Mouse (Mus musculus) layer of hippocampus, postnatal 36 days (tissue): ENCODE results near the gene Hist1h2bg. TPM values are rescaled to one million over a fixed set of nuclear protein-coding genes. Genes with fewer than 3 reads are reported as not detected.

ENCODE experiments used
- microRNA-seq, 2 experiments: library from miRNA; unstranded; fragments of <30 nt; microRNA quantifications; one replicate each; pipeline ENCODE4 v1.2.0; 2021
- total RNA-seq, 2 experiments: library from RNA; stranded (reverse); gene quantifications; 2 replicates each; pipeline ENCODE4 v1.2.3; 2021

The Hist1h2bg gene
- total RNA-seq, 2 experiments from 2014 or later: 74.7 to 86.4 TPM

Small RNA genes within 50 kb of the gene (microRNA-seq; reads per million reads assigned to microRNA genes)
- gene Gm44297 (0 reads per million in 2 experiments), gene Gm44359 (0 reads per million in 2 experiments), gene Gm44394 (0 reads per million in 2 experiments)

Other genes starting within 250 kb of the Hist1h2bg start
- 10 to 100 TPM; 37.7 to 38.8 TPM for gene Zfp322a, start 202.2 kb upstream of the Hist1h2bg start, total RNA-seq
- 1 to 10 TPM; 7.9 to 8.7 TPM for gene Abt1, start 147.5 kb upstream of the Hist1h2bg start, total RNA-seq
- gene Btn1a1, start 105.5 kb upstream of the Hist1h2bg start, total RNA-seq: not detected
- under 1 TPM; 0.51 to 0.80 TPM for gene Btn2a2, start 82.5 kb upstream of the Hist1h2bg start, total RNA-seq
- gene Hist1h4h, start 40.3 kb upstream of the Hist1h2bg start, total RNA-seq: 100 to 1,000 TPM; 363 to 377 TPM
- gene Hist1h2af, start 37.5 kb upstream of the Hist1h2bg start, total RNA-seq: 10 to 100 TPM; 12.2 to 14.4 TPM
- 1 to 10 TPM; 3.9 to 4.9 TPM for gene Hist1h3g, start 36.0 kb upstream of the Hist1h2bg start, total RNA-seq
- gene Hist1h2bh, start 28.0 kb upstream of the Hist1h2bg start, total RNA-seq: 1 to 10 TPM; 1.1 to 1.2 TPM
- 10 to 100 TPM; 16.2 to 17.4 TPM for gene Hist1h3f, start 27.3 kb upstream of the Hist1h2bg start, total RNA-seq
- gene Hist1h4f, start 19.7 kb upstream of the Hist1h2bg start, total RNA-seq: 100 to 1,000 TPM; 143 to 156 TPM
- gene Hist1h1d, start 18.1 kb upstream of the Hist1h2bg start, total RNA-seq: 1 to 10 TPM; 4.3 to 6.0 TPM
- gene Hist1h3e, start 9.0 kb upstream of the Hist1h2bg start, total RNA-seq: 10 to 100 TPM; 47.8 to 49.2 TPM
- 1 to 10 TPM; 5.6 to 6.4 TPM for gene Hist1h2ae, start 176 bp upstream of the Hist1h2bg start, total RNA-seq
- 10 to 100 TPM; 30.2 to 30.9 TPM for gene Hist1h2bf, start 2.8 kb downstream of the Hist1h2bg start, total RNA-seq
- 1 to 10 TPM; 5.2 to 9.9 TPM for gene Hist1h2ad, start 3.0 kb downstream of the Hist1h2bg start, total RNA-seq
- gene Hist1h3d, start 4.4 kb downstream of the Hist1h2bg start, total RNA-seq: 10 to 100 TPM; 12.8 to 15.5 TPM
- gene Hist1h4d, start 10.2 kb downstream of the Hist1h2bg start, total RNA-seq: 100 to 1,000 TPM; 132 to 135 TPM
- gene Hist1h2be, start 49.7 kb downstream of the Hist1h2bg start, total RNA-seq: 10 to 100 TPM; 12.0 to 12.3 TPM
- 10 to 100 TPM; 42.1 to 46.4 TPM for gene Hist1h1e, start 51.2 kb downstream of the Hist1h2bg start, total RNA-seq
- gene Hist1h2ac, start 112.6 kb downstream of the Hist1h2bg start, total RNA-seq: 1 to 10 TPM; 2.7 to 3.5 TPM
- 10 to 100 TPM; 50.8 to 57.7 TPM for gene Hist1h2bc, start 112.8 kb downstream of the Hist1h2bg start, total RNA-seq
- not detected for gene Hist1h1t, start 124.4 kb downstream of the Hist1h2bg start, total RNA-seq
- gene Hist1h4c, start 127.1 kb downstream of the Hist1h2bg start, total RNA-seq: 10 to 100 TPM; 95.4 to 98.7 TPM
- 1 to 10 TPM; 1.7 to 3.0 TPM for gene Hfe, start 139.5 kb downstream of the Hist1h2bg start, total RNA-seq
- 10 to 100 TPM; 52.8 to 55.3 TPM for gene Hist1h1c, start 167.4 kb downstream of the Hist1h2bg start, total RNA-seq
- 1 to 10 TPM; 2.5 to 5.2 TPM for gene Hist1h3c, start 174.2 kb downstream of the Hist1h2bg start, total RNA-seq
- 10 to 100 TPM; 23.0 to 24.2 TPM for gene Hist1h2bb, start 175.3 kb downstream of the Hist1h2bg start, total RNA-seq
- gene Hist1h2ab, start 179.7 kb downstream of the Hist1h2bg start, total RNA-seq: 10 to 100 TPM; 29.8 to 37.0 TPM
- gene Hist1h3b, start 180.9 kb downstream of the Hist1h2bg start, total RNA-seq: 10 to 100 TPM; 15.0 to 21.4 TPM
- 10 to 100 TPM; 83.9 to 89.6 TPM for gene Hist1h4b, start 185.6 kb downstream of the Hist1h2bg start, total RNA-seq
- gene Hist1h4a, start 189.8 kb downstream of the Hist1h2bg start, total RNA-seq: 10 to 100 TPM; 35.4 to 47.1 TPM
- gene Hist1h3a, start 191.0 kb downstream of the Hist1h2bg start, total RNA-seq: 10 to 100 TPM; 37.3 to 46.3 TPM
- gene Hist1h1a, start 192.3 kb downstream of the Hist1h2bg start, total RNA-seq: 10 to 100 TPM; 17.0 to 19.5 TPM
- gene Trim38, start 198.5 kb downstream of the Hist1h2bg start, total RNA-seq: under 1 TPM in 1 of 2 experiments, not detected in 1; 0.18 TPM
- gene Slc17a2, start 235.6 kb downstream of the Hist1h2bg start, total RNA-seq: under 1 TPM in 1 of 2 experiments, not detected in 1; 0.23 TPM